Mouse (Mus musculus): ENCODE data around the gene Olfr1034. TPM values are rescaled to one million over a fixed set of nuclear protein-coding genes. Genes with fewer than 3 reads are reported as not detected.
A peak's percentile ranks its signal among the peaks of the same experiment; 100 is the strongest.
"Not testable (repeated sequence)": the region's sequence is repeated elsewhere in the genome, so short reads cannot be mapped to it uniquely, and the experiment has no call there.

Olfr1034 gene
- polyA plus RNA-seq (2016; fragmentation: Nextera tagmentation; extraction: Ambion mirVana) = not detected in 2 replicates

GRCm38 (mm10) chr2:86045561-86045960, at the start of gene Olfr1034:
Gene Olfr1034 (plus strand): TSS chr2:86045861.
- Histone ChIP-seq H3K27me3 (ENCODE audit: low read depth, poor library complexity, severe bottlenecking) (no peaks in the 10 kb centered on the region), H3K4me3 (no peak within 1 kb of the TSS), H3K36me3 (no peaks in the 10 kb centered on the region), H3K9me3 (replicated peaks) (no peaks in the 10 kb centered on the region), H3K27ac (no peak within 1 kb of the TSS), H3K4me1 (no peaks in the 10 kb centered on the region)
- DNase-seq (ENCODE audit: low spot score) = no peak

DNA sequence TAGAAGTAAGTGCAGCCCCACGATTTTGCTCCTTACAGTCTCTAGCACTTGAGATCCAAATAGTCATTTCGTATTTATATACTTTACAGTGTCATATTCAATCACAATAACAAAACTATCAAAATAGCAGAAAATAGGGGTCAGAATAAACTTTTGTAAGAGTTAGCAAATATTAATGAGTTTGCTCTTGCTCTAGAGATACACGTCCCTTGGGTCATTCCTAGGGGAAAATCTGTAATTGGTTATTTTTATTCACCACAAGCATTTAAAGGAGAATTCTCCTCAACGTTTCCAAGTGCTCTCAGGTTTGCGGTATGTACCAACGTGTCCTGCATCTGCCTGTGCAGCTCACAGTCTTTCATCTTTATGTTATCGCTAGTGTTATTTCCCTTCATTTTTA, 40.4 kb upstream of the Olfr1034 start, which contains the start of gene Olfr1032:
Gene Olfr1032, plus strand, starts transcription at position 301 of the 400 bp plus-strand sequence.
- Histone ChIP-seq H3K27ac (no peak within 1 kb of the TSS), H3K9me3 (replicated peaks) (no peaks in the 10 kb centered on the region), H3K36me3 (no peaks in the 10 kb centered on the region), H3K4me1 (no peaks in the 10 kb centered on the region), H3K4me3 (no peak within 1 kb of the TSS), H3K27me3 (ENCODE audit: low read depth, poor library complexity, severe bottlenecking) (no peaks in the 10 kb centered on the region)
- 89% methylated on average over 7 of the region's 7 CpGs for WGBS
- DNase-seq (ENCODE audit: low spot score) = no peak

DNA sequence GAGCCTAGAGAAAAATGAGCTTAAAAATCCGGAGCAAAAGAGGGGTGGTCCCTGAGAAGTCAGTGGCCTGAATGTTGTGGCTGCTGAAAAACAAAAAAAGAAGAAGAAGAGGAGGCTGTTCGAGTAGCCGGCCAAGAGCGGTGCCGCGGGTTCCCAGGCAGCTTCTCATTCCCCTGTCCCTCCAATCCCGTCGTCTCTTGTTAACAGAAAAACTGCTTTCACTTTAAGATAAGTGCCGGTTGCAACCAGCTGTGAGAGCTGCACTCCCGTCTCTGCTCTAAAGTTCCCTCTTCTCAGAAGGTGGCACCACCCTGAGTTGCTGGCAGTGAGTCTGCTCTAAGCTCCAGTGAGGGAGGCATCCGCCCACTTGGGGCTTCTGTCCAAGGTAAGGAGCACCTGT, 25.3 kb upstream of the Olfr1034 start, which contains the start of gene Olfr1033:
Gene Olfr1033, plus strand, starts transcription at position 228 of the 400 bp plus-strand sequence.
- peak; percentile 34 for DNase-seq (ENCODE audit: low spot score)
- not testable (repeated sequence) for H3K27ac ChIP-seq; H3K4me1 ChIP-seq; H3K27me3 ChIP-seq (ENCODE audit: low read depth, poor library complexity, severe bottlenecking); H3K36me3 ChIP-seq; H3K9me3 ChIP-seq (replicated peaks)
- 6% methylated on average over 11 of the region's 11 CpGs for WGBS
- H3K4me3 ChIP-seq = peak within 1 kb of the TSS; percentile 40

DNA sequence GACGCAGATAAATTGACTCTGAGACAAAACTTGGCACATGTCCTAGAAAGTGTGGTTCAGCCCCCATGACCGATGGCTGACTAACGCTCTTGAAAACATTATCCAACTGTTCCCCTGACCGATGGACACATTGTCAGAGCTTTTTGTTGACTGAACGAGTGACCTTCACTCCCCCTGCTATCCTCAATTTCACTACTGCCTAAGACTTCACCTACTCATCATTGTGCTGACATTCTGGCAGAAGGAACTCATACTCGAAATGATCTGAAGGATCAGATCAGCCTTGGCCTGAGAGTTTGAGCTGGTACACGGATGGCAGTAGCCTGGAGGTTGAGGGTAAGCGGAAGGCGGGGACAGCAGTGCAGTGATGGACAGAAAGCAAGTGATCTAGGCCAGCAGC, 24.1 kb upstream of the Olfr1034 start:
- H3K36me3 ChIP-seq; H3K27me3 ChIP-seq (ENCODE audit: low read depth, poor library complexity, severe bottlenecking); H3K27ac ChIP-seq; H3K4me3 ChIP-seq; DNase-seq (ENCODE audit: low spot score); H3K9me3 ChIP-seq (replicated peaks); H3K4me1 ChIP-seq: not testable (repeated sequence)
- 98% methylated on average over 5 of the region's 9 CpGs for WGBS

GRCm38 (mm10) chr2:86050777-86051176, 5.1 kb downstream of the Olfr1034 start:
- H3K27me3 ChIP-seq (ENCODE audit: low read depth, poor library complexity, severe bottlenecking); H3K4me3 ChIP-seq; H3K27ac ChIP-seq; DNase-seq (ENCODE audit: low spot score); H3K4me1 ChIP-seq; H3K9me3 ChIP-seq (replicated peaks); H3K36me3 ChIP-seq: not testable (repeated sequence)

- H3K4me3 ChIP-seq; H3K36me3 ChIP-seq; H3K9me3 ChIP-seq (replicated peaks); H3K27ac ChIP-seq; H3K4me1 ChIP-seq; H3K27me3 ChIP-seq (ENCODE audit: low read depth, poor library complexity, severe bottlenecking); DNase-seq (ENCODE audit: low spot score): not testable (repeated sequence)
- 93% methylated on average over 2 of the region's 2 CpGs for WGBS
Measured at GRCm38 (mm10) chr2:86063766-86064165, 18.1 kb downstream of the Olfr1034 start.

DNA sequence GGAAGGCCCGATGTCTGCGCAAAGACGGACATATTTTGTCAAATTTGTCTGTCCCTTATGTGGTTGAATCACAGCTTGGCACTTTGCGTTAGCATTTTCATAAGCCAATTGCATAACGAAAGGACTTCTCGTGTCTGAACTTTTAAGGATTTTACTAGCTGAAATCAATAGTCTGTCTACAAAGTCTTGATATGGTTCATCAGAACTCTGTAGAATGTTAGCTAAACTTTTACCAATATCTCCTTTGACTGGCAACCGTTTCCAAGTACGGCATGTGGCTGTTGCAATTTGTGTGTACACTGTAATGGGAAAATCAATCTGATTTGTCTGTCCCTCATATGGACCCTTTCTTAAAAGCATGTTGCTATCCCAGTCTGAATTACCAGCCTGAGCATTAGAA, 24.5 kb downstream of the Olfr1034 start:
- H3K27me3 ChIP-seq (ENCODE audit: low read depth, poor library complexity, severe bottlenecking) = no peaks in the 10 kb centered on the region
- H3K36me3 ChIP-seq = no peaks in the 10 kb centered on the region
- H3K4me3 ChIP-seq = no peak overlapping the region
- no peaks in the 10 kb centered on the region for H3K4me1 ChIP-seq
- H3K27ac ChIP-seq = no peak overlapping the region
- WGBS = 96% methylated on average over 8 of the region's 8 CpGs
- no peak for DNase-seq (ENCODE audit: low spot score)
- H3K9me3 ChIP-seq (replicated peaks) = no peaks in the 10 kb centered on the region

DNA sequence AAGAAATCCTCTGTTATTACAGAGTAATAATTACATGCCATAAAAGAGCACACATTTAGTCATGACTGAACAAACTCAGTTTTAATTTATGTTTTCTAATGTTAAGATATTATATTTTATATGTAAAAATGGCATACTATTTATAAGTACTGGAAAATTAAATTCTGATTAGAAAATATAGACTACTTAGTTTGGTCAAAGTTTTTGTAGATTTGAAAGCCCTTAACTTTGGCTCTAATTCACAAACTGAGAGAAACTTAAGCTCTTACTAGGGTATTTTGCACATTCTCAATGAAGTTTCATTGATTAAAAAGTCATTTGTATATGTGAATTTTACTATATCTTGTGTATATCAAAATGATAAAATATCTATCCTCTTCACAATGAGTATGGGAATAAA, 28.0 kb downstream of the Olfr1034 start, which contains the start of gene Olfr1036:
Gene Olfr1036, plus strand, starts transcription at position 301 of the 400 bp plus-strand sequence.
- not testable (repeated sequence) for DNase-seq (ENCODE audit: low spot score); H3K4me1 ChIP-seq; H3K27me3 ChIP-seq (ENCODE audit: low read depth, poor library complexity, severe bottlenecking); H3K36me3 ChIP-seq; H3K4me3 ChIP-seq; H3K9me3 ChIP-seq (replicated peaks); H3K27ac ChIP-seq

DNA sequence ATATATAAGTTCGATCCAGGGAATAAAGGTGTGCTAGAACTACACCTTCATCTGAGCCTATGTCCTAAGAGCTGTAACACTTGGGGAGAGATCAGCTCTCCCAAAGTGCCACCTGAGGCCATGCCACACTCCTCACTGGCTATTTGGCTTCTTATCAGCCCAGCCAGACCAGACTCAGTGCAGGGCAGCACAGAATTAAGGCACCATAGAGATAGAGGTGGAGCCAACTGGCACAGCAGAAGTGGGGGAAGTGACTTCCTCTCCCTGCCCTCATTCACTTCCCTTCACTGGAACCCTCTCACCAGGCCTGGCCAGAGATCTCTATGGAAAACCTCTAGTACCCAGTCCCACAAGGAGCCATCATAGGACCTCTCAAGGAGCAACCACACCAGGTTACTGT, 34.8 kb downstream of the Olfr1034 start:
- H3K36me3 ChIP-seq; H3K27ac ChIP-seq; H3K27me3 ChIP-seq (ENCODE audit: low read depth, poor library complexity, severe bottlenecking); H3K4me3 ChIP-seq; H3K4me1 ChIP-seq; DNase-seq (ENCODE audit: low spot score); H3K9me3 ChIP-seq (replicated peaks): not testable (repeated sequence)
- WGBS = 97% methylated on average over 1 of the region's 1 CpGs

- no peaks in the 10 kb centered on the region for H3K4me1 ChIP-seq
- no peak within 1 kb of the TSS for H3K27ac ChIP-seq
- H3K36me3 ChIP-seq = no peaks in the 10 kb centered on the region
- no peak within 1 kb of the TSS for H3K4me3 ChIP-seq
- 86% methylated on average over 2 of the region's 2 CpGs for WGBS
- H3K27me3 ChIP-seq (ENCODE audit: low read depth, poor library complexity, severe bottlenecking) = no peaks in the 10 kb centered on the region
- no peaks in the 10 kb centered on the region for H3K9me3 ChIP-seq (replicated peaks)
- no peak for DNase-seq (ENCODE audit: low spot score)
Measured at GRCm38 (mm10) chr2:86087285-86087684, 41.6 kb downstream of the Olfr1034 start, which contains the start of gene Olfr1037. Gene Olfr1037 (minus strand): TSS chr2:86087385.

Other genes starting within 250 kb of the Olfr1034 start
- gene Olfr1016, start 243.3 kb upstream of the Olfr1034 start, polyA plus RNA-seq (2016; fragmentation: Nextera tagmentation; extraction: Ambion mirVana) = not detected in 2 replicates
- gene Olfr1018, start 227.4 kb upstream of the Olfr1034 start, polyA plus RNA-seq (2016; fragmentation: Nextera tagmentation; extraction: Ambion mirVana) = not detected in 2 replicates
- not detected in 2 replicates for gene Olfr1019, start 200.4 kb upstream of the Olfr1034 start, polyA plus RNA-seq (2016; fragmentation: Nextera tagmentation; extraction: Ambion mirVana)
- gene Olfr1020, start 198.8 kb upstream of the Olfr1034 start, polyA plus RNA-seq (2016; fragmentation: Nextera tagmentation; extraction: Ambion mirVana) = not detected in 2 replicates
- not detected in 2 replicates for gene Olfr1022, start 177.3 kb upstream of the Olfr1034 start, polyA plus RNA-seq (2016; fragmentation: Nextera tagmentation; extraction: Ambion mirVana)
- gene Olfr1023, start 160.2 kb upstream of the Olfr1034 start, polyA plus RNA-seq (2016; fragmentation: Nextera tagmentation; extraction: Ambion mirVana) = not detected in 2 replicates
- gene Olfr1024, start 140.8 kb upstream of the Olfr1034 start, polyA plus RNA-seq (2016; fragmentation: Nextera tagmentation; extraction: Ambion mirVana) = not detected in 2 replicates
- gene Olfr1025-ps1, start 130.7 kb upstream of the Olfr1034 start, polyA plus RNA-seq (2016; fragmentation: Nextera tagmentation; extraction: Ambion mirVana) = not detected in 2 replicates
- gene Olfr1026, start 124.3 kb upstream of the Olfr1034 start, polyA plus RNA-seq (2016; fragmentation: Nextera tagmentation; extraction: Ambion mirVana) = not detected in 2 replicates
- not detected in 2 replicates for gene Olfr1028, start 95.4 kb upstream of the Olfr1034 start, polyA plus RNA-seq (2016; fragmentation: Nextera tagmentation; extraction: Ambion mirVana)
- not detected in 2 replicates for gene Olfr1029, start 72.0 kb upstream of the Olfr1034 start, polyA plus RNA-seq (2016; fragmentation: Nextera tagmentation; extraction: Ambion mirVana)
- not detected in 2 replicates for gene Olfr1030, start 66.6 kb upstream of the Olfr1034 start, polyA plus RNA-seq (2016; fragmentation: Nextera tagmentation; extraction: Ambion mirVana)
- gene Olfr1031, start 55.6 kb upstream of the Olfr1034 start, polyA plus RNA-seq (2016; fragmentation: Nextera tagmentation; extraction: Ambion mirVana) = not detected in 2 replicates
- gene Olfr1032, start 40.3 kb upstream of the Olfr1034 start, polyA plus RNA-seq (2016; fragmentation: Nextera tagmentation; extraction: Ambion mirVana) = not detected in 2 replicates
- gene Olfr1033, start 25.2 kb upstream of the Olfr1034 start, polyA plus RNA-seq (2016; fragmentation: Nextera tagmentation; extraction: Ambion mirVana) = not detected in 2 replicates
- not detected in 2 replicates for gene Olfr1036, start 28.1 kb downstream of the Olfr1034 start, polyA plus RNA-seq (2016; fragmentation: Nextera tagmentation; extraction: Ambion mirVana)
- gene Olfr1037, start 41.5 kb downstream of the Olfr1034 start, polyA plus RNA-seq (2016; fragmentation: Nextera tagmentation; extraction: Ambion mirVana) = not detected in 2 replicates
- not detected in 2 replicates for gene Olfr1039, start 90.1 kb downstream of the Olfr1034 start, polyA plus RNA-seq (2016; fragmentation: Nextera tagmentation; extraction: Ambion mirVana)
- not detected in 2 replicates for gene Olfr1040, start 100.9 kb downstream of the Olfr1034 start, polyA plus RNA-seq (2016; fragmentation: Nextera tagmentation; extraction: Ambion mirVana)
- gene Olfr1042, start 116.0 kb downstream of the Olfr1034 start, polyA plus RNA-seq (2016; fragmentation: Nextera tagmentation; extraction: Ambion mirVana) = not detected in 2 replicates
- not detected in 2 replicates for gene Olfr1043, start 121.7 kb downstream of the Olfr1034 start, polyA plus RNA-seq (2016; fragmentation: Nextera tagmentation; extraction: Ambion mirVana)
- not detected in 2 replicates for gene Olfr1044, start 132.0 kb downstream of the Olfr1034 start, polyA plus RNA-seq (2016; fragmentation: Nextera tagmentation; extraction: Ambion mirVana)
- gene Olfr52, start 139.8 kb downstream of the Olfr1034 start, polyA plus RNA-seq (2016; fragmentation: Nextera tagmentation; extraction: Ambion mirVana) = not detected in 2 replicates
- gene Olfr1045, start 157.1 kb downstream of the Olfr1034 start, polyA plus RNA-seq (2016; fragmentation: Nextera tagmentation; extraction: Ambion mirVana) = not detected in 2 replicates
- not detected in 2 replicates for gene Olfr1046, start 173.5 kb downstream of the Olfr1034 start, polyA plus RNA-seq (2016; fragmentation: Nextera tagmentation; extraction: Ambion mirVana)
- not detected in 2 replicates for gene Olfr1047, start 185.5 kb downstream of the Olfr1034 start, polyA plus RNA-seq (2016; fragmentation: Nextera tagmentation; extraction: Ambion mirVana)
- gene Olfr1048, start 194.4 kb downstream of the Olfr1034 start, polyA plus RNA-seq (2016; fragmentation: Nextera tagmentation; extraction: Ambion mirVana) = not detected in 2 replicates
- not detected in 2 replicates for gene Olfr1049, start 212.5 kb downstream of the Olfr1034 start, polyA plus RNA-seq (2016; fragmentation: Nextera tagmentation; extraction: Ambion mirVana)
- not detected in 2 replicates for gene Olfr1051, start 233.2 kb downstream of the Olfr1034 start, polyA plus RNA-seq (2016; fragmentation: Nextera tagmentation; extraction: Ambion mirVana)
- gene Olfr1052, start 246.6 kb downstream of the Olfr1034 start, polyA plus RNA-seq (2016; fragmentation: Nextera tagmentation; extraction: Ambion mirVana) = not detected in 2 replicates

Measured in limb, embryonic 10.5 days (tissue).